Mouse (Mus musculus): ENCODE measurements at regions not wholly inside any gene's neighbourhood (a gene's known extent, or its start where the extent isn't known, plus 50 kb on each side); places are given as distances from the start of the nearest gene placed in this dataset.
A peak's percentile ranks its signal among the peaks of the same experiment; 100 is the strongest.

- WGBS, result 16% methylated on average over 26 of the region's 29 CpGs
- no peaks in the 10 kb centered on the region for H3K9me3 ChIP-seq (ENCODE audit: low read length)
- DNase-seq (ENCODE audit: low spot score) (peak; percentile 93), ATAC-seq (peak; percentile 89)
- H3K27me3 ChIP-seq (replicated peaks; ENCODE audit: insufficient read depth, low read length), result no peaks in the 10 kb centered on the region
- peak overlapping the region; percentile 36 for H3K4me3 ChIP-seq (ENCODE audit: low read depth, low read length)
- H3K9ac ChIP-seq (replicated peaks; ENCODE audit: low read depth), result peak overlapping the region; percentile 36; the same call in 1 of the 2 replicates
- no peaks in the 10 kb centered on the region for H3K36me3 ChIP-seq (ENCODE audit: insufficient read depth, low read length)
- peaks cover 19% of the 10 kb centered on the region for H3K4me1 ChIP-seq (ENCODE audit: insufficient read depth, low read depth, low read length)
- H3K27ac ChIP-seq (ENCODE audit: low read length), result peak overlapping the region; percentile 92
- TF ChIP-seq EP300 (IDR thresholded peaks at IDR 0.05) (peak; percentile 76), CTCF (IDR thresholded peaks at IDR 0.05) (peak; percentile 82)
- peak overlapping the region; percentile 60 for H3K4me2 ChIP-seq (replicated peaks; ENCODE audit: low read depth, low read length)
Observed at GRCm38 (mm10) chr17:87530162-87530817, 83.6 kb upstream of the Calm2 start.

GRCm38 (mm10) chr17:87530818-87531410 is 84.2 kb upstream of the Calm2 start:
- Histone ChIP-seq H3K4me1 (ENCODE audit: insufficient read depth, low read depth, low read length) (peaks cover 19% of the 10 kb centered on the region), H3K36me3 (ENCODE audit: insufficient read depth, low read length) (no peaks in the 10 kb centered on the region), H3K4me3 (ENCODE audit: low read depth, low read length) (peak overlapping the region; percentile 36), H3K27ac (ENCODE audit: low read length) (peak overlapping the region; percentile 92), H3K27me3 (replicated peaks; ENCODE audit: insufficient read depth, low read length) (no peaks in the 10 kb centered on the region), H3K4me2 (replicated peaks; ENCODE audit: low read depth, low read length) (peak overlapping the region; percentile 60), H3K9ac (replicated peaks; ENCODE audit: low read depth) (peak overlapping the region; percentile 36), H3K9me3 (ENCODE audit: low read length) (no peaks in the 10 kb centered on the region)
- DNase-seq (ENCODE audit: low spot score) (no peak), ATAC-seq (no peak)
- TF ChIP-seq EP300 (IDR thresholded peaks at IDR 0.05) (no peak), CTCF (IDR thresholded peaks at IDR 0.05) (no peak)
- 5% methylated on average over 17 of the region's 17 CpGs for WGBS

GRCm38 (mm10) chr17:87531411-87532157 is 84.8 kb upstream of the Calm2 start:
- peak; percentile 91 for DNase-seq (ENCODE audit: low spot score)
- TF ChIP-seq CTCF (IDR thresholded peaks at IDR 0.05) (no peak), EP300 (IDR thresholded peaks at IDR 0.05) (peak; percentile 71)

GRCm38 (mm10) chr17:87532158-87532545 is 85.4 kb upstream of the Calm2 start:
- Histone ChIP-seq H3K27me3 (replicated peaks; ENCODE audit: insufficient read depth, low read length) (no peaks in the 10 kb centered on the region), H3K4me1 (ENCODE audit: insufficient read depth, low read depth, low read length) (peaks cover 19% of the 10 kb centered on the region), H3K9me3 (ENCODE audit: low read length) (no peaks in the 10 kb centered on the region), H3K27ac (ENCODE audit: low read length) (peak overlapping the region; percentile 92), H3K36me3 (ENCODE audit: insufficient read depth, low read length) (no peaks in the 10 kb centered on the region), H3K9ac (replicated peaks; ENCODE audit: low read depth) (0 out of 2 replicates have a peak overlapping the region, but pooled peaks have one; percentile 36), H3K4me3 (ENCODE audit: low read depth, low read length) (peak overlapping the region; percentile 36), H3K4me2 (replicated peaks; ENCODE audit: low read depth, low read length) (peak overlapping the region; percentile 60)
- 4% methylated on average over 9 of the region's 9 CpGs for WGBS
- ATAC-seq, result no peak
- TF ChIP-seq EP300 (IDR thresholded peaks at IDR 0.05), result no peak
- no peak for TF ChIP-seq CTCF (IDR thresholded peaks at IDR 0.05)
- DNase-seq (ENCODE audit: low spot score), result peak; percentile 72

More at GRCm38 (mm10) chr17:87531411-87532157, 84.8 kb upstream of the Calm2 start:
- H3K4me3 ChIP-seq (ENCODE audit: low read depth, low read length), result peak overlapping the region; percentile 36
- WGBS, result 7% methylated on average over 21 of the region's 21 CpGs
- H3K4me2 ChIP-seq (replicated peaks; ENCODE audit: low read depth, low read length), result peak overlapping the region; percentile 60
- no peaks in the 10 kb centered on the region for H3K36me3 ChIP-seq (ENCODE audit: insufficient read depth, low read length)
- peak overlapping the region; percentile 92 for H3K27ac ChIP-seq (ENCODE audit: low read length)
- H3K4me1 ChIP-seq (ENCODE audit: insufficient read depth, low read depth, low read length), result peaks cover 19% of the 10 kb centered on the region
- ATAC-seq, result peak; percentile 65
- H3K27me3 ChIP-seq (replicated peaks; ENCODE audit: insufficient read depth, low read length), result no peaks in the 10 kb centered on the region
- no peaks in the 10 kb centered on the region for H3K9me3 ChIP-seq (ENCODE audit: low read length)
- peak overlapping the region; percentile 36 for H3K9ac ChIP-seq (replicated peaks; ENCODE audit: low read depth)

- Histone ChIP-seq H3K27me3 (replicated peaks; ENCODE audit: insufficient read depth, low read length) (no peaks in the 10 kb centered on the region), H3K36me3 (ENCODE audit: insufficient read depth, low read length) (no peaks in the 10 kb centered on the region), H3K9me3 (ENCODE audit: low read length) (no peaks in the 10 kb centered on the region), H3K4me2 (replicated peaks; ENCODE audit: low read depth, low read length) (peak overlapping the region; percentile 60), H3K27ac (ENCODE audit: low read length) (no peak overlapping the region), H3K9ac (replicated peaks; ENCODE audit: low read depth) (no peak overlapping the region), H3K4me1 (ENCODE audit: insufficient read depth, low read depth, low read length) (peaks cover 19% of the 10 kb centered on the region), H3K4me3 (ENCODE audit: low read depth, low read length) (no peak overlapping the region)
- no peak for TF ChIP-seq EP300 (IDR thresholded peaks at IDR 0.05)
- DNase-seq (ENCODE audit: low spot score) (no peak), ATAC-seq (no peak)
- 30% methylated on average over 6 of the region's 6 CpGs for WGBS
Observed at GRCm38 (mm10) chr17:87532762-87533161, 86.0 kb upstream of the Calm2 start.

GRCm38 (mm10) chr17:87549568-87549967 is 86.2 kb upstream of the Epcam start:
- Histone ChIP-seq H3K4me3 (ENCODE audit: low read depth, low read length) (no peak overlapping the region), H3K4me2 (replicated peaks; ENCODE audit: low read depth, low read length) (no peak overlapping the region), H3K9ac (replicated peaks; ENCODE audit: low read depth) (no peak overlapping the region), H3K27me3 (replicated peaks; ENCODE audit: insufficient read depth, low read length) (no peaks in the 10 kb centered on the region), H3K9me3 (ENCODE audit: low read length) (no peaks in the 10 kb centered on the region), H3K4me1 (ENCODE audit: insufficient read depth, low read depth, low read length) (no peaks in the 10 kb centered on the region), H3K36me3 (ENCODE audit: insufficient read depth, low read length) (no peaks in the 10 kb centered on the region), H3K27ac (ENCODE audit: low read length) (no peak overlapping the region)
- ATAC-seq, result no peak; the same call in 1 of the 2 replicates
- DNase-seq (ENCODE audit: low spot score), result no peak
- WGBS, result 65% methylated on average over 6 of the region's 6 CpGs
- TF ChIP-seq EP300 (IDR thresholded peaks at IDR 0.05) (no peak), CTCF (IDR thresholded peaks at IDR 0.05) (no peak)
